In genomic region chr5:4534512-4534911, GRCm38 (mm10) we compare ENCODE assay signal across 24 mouse cellular contexts.
DNase-seq lines count a peak whose midpoint lies in the region; ATAC-seq and TF ChIP-seq lines count a peak whose summit lies in the region.
"Had no signal": no experiment of that assay in that cellular context is flagged by ENCODE, and none has a peak within 500 bp of the region (broad histone marks: within the 10 kb centered on the region; RNA-seq: fewer than 3 reads in every experiment).

No protein-coding gene starts in this region.

- H3K4me1 ChIP-seq in embryonic facial prominence, embryonic 12.5 days, result peaks cover 17% of the 10 kb centered on the region; the same call in 1 of the 2 replicates
- peaks cover 55% of the 10 kb centered on the region for H3K4me1 ChIP-seq in limb, embryonic 10.5 days
- H3K4me1 ChIP-seq in midbrain, postnatal 0 days (ENCODE audit: insufficient read depth, low read length), result no peaks in the 10 kb centered on the region; the same call in 1 of the 2 replicates
- H3K4me1 ChIP-seq: hindbrain, embryonic 15.5 days had no signal

- no peaks in the 10 kb centered on the region for H3K27me3 ChIP-seq in embryonic facial prominence, embryonic 12.5 days
- no peaks in the 10 kb centered on the region for H3K27me3 ChIP-seq in limb, embryonic 10.5 days (ENCODE audit: low read depth, poor library complexity, severe bottlenecking)
- no peaks in the 10 kb centered on the region for H3K27me3 ChIP-seq in midbrain, postnatal 0 days (ENCODE audit: insufficient read depth, low read length)
- H3K27me3 ChIP-seq: embryonic facial prominence, embryonic 13.5 days; forebrain, embryonic 12.5 days; forebrain, embryonic 15.5 days; hindbrain, embryonic 12.5 days; hindbrain, embryonic 15.5 days; intestine, embryonic 15.5 days; Patski had no signal

- WGBS in embryonic facial prominence, embryonic 12.5 days, result 43% methylated on average over 2 of the region's 2 CpGs
- WGBS in limb, embryonic 10.5 days, result 38% methylated on average over 2 of the region's 2 CpGs
- WGBS in midbrain, postnatal 0 days, result 89% methylated on average over 2 of the region's 2 CpGs

- H3K36me3 ChIP-seq in embryonic facial prominence, embryonic 12.5 days, result no peaks in the 10 kb centered on the region
- H3K36me3 ChIP-seq in limb, embryonic 10.5 days, result no peaks in the 10 kb centered on the region
- H3K36me3 ChIP-seq in midbrain, postnatal 0 days (ENCODE audit: insufficient read depth, low read length), result no peaks in the 10 kb centered on the region
- H3K36me3 ChIP-seq: embryonic facial prominence, embryonic 13.5 days; forebrain, embryonic 12.5 days; forebrain, embryonic 15.5 days; hindbrain, embryonic 12.5 days; hindbrain, embryonic 15.5 days; intestine, embryonic 15.5 days had no signal

- H3K4me3 ChIP-seq in embryonic facial prominence, embryonic 12.5 days, result no peak overlapping the region
- H3K4me3 ChIP-seq in limb, embryonic 10.5 days, result no peak overlapping the region
- H3K4me3 ChIP-seq in midbrain, postnatal 0 days (ENCODE audit: low read depth, low read length), result no peak overlapping the region
- H3K4me3 ChIP-seq: embryonic facial prominence, embryonic 13.5 days; erythroblast, embryonic 14.5 days; forebrain, embryonic 12.5 days; forebrain, embryonic 15.5 days; hindbrain, embryonic 12.5 days; hindbrain, embryonic 15.5 days; intestine, embryonic 15.5 days had no signal

- TF ChIP-seq CTCF in midbrain, postnatal 0 days (IDR thresholded peaks at IDR 0.05), result no peak

- H3K9ac ChIP-seq in embryonic facial prominence, embryonic 12.5 days, result no peak overlapping the region
- H3K9ac ChIP-seq in midbrain, postnatal 0 days (replicated peaks; ENCODE audit: low read length, poor library complexity, severe bottlenecking), result no peak overlapping the region
- H3K9ac ChIP-seq: embryonic facial prominence, embryonic 13.5 days; forebrain, embryonic 12.5 days; forebrain, embryonic 15.5 days; hindbrain, embryonic 12.5 days; hindbrain, embryonic 15.5 days; intestine, embryonic 15.5 days had no signal

- DNase-seq in embryo, embryonic 10 days (ENCODE audit: low spot score), result peak; percentile 51
- DNase-seq in embryo, embryonic 9.5 days (ENCODE audit: extremely low spot score), result no peak
- peak; percentile 65 for DNase-seq in limb, embryonic 10.5 days (ENCODE audit: low spot score)
- no peak for DNase-seq in ovary, postnatal 36 days (ENCODE audit: low spot score)
- DNase-seq in midbrain, postnatal 0 days (ENCODE audit: low spot score), result no peak
- no peak for DNase-seq in lung, postnatal 10 days
- DNase-seq: adrenal gland, postnatal 10 days; adrenal gland, postnatal 36 days; cerebellum, adult 18-20 months; cerebellum, adult 9-10 months; cerebellum, postnatal 14 days; gastrocnemius, postnatal 10 days; heart, adult 11 months had no signal

- no peak overlapping the region for H3K4me2 ChIP-seq in embryonic facial prominence, embryonic 12.5 days (replicated peaks)
- no peak overlapping the region for H3K4me2 ChIP-seq in midbrain, postnatal 0 days (ENCODE audit: low read depth, low read length, poor library complexity, severe bottlenecking)
- H3K4me2 ChIP-seq: embryonic facial prominence, embryonic 13.5 days; forebrain, embryonic 12.5 days; forebrain, embryonic 15.5 days; heart, embryonic 11.5 days; hindbrain, embryonic 12.5 days; hindbrain, embryonic 15.5 days; intestine, embryonic 15.5 days had no signal

- no peak overlapping the region for H3K27ac ChIP-seq in embryonic facial prominence, embryonic 12.5 days
- H3K27ac ChIP-seq in limb, embryonic 10.5 days, result peak overlapping the region; percentile 88
- H3K27ac ChIP-seq in midbrain, postnatal 0 days (ENCODE audit: low read depth, low read length), result no peak overlapping the region
- H3K27ac ChIP-seq: embryonic facial prominence, embryonic 13.5 days; forebrain, embryonic 12.5 days; forebrain, embryonic 15.5 days; hindbrain, embryonic 12.5 days; hindbrain, embryonic 15.5 days; intestine, embryonic 15.5 days had no signal

- peak; percentile 58; the same call in 1 of the 2 replicates for ATAC-seq in embryonic facial prominence, embryonic 12.5 days (ENCODE audit: insufficient number of reproducible peaks, insufficient read depth, low FRiP score, low TSS enrichment)
- ATAC-seq in midbrain, postnatal 0 days (ENCODE audit: low FRiP score), result no peak
- no peak for ATAC-seq in megakaryocyte progenitor cell, adult 5-6 weeks (replicated peaks; ENCODE audit: poor library complexity)
- ATAC-seq: forebrain, embryonic 15.5 days; intestine, embryonic 15.5 days; Patski had no signal

- H3K9me3 ChIP-seq in embryonic facial prominence, embryonic 12.5 days, result no peaks in the 10 kb centered on the region
- H3K9me3 ChIP-seq in limb, embryonic 10.5 days (replicated peaks), result no peaks in the 10 kb centered on the region
- no peaks in the 10 kb centered on the region for H3K9me3 ChIP-seq in midbrain, postnatal 0 days (ENCODE audit: low read length)
- H3K9me3 ChIP-seq: embryonic facial prominence, embryonic 13.5 days; forebrain, embryonic 12.5 days; forebrain, embryonic 15.5 days; hindbrain, embryonic 12.5 days; hindbrain, embryonic 15.5 days; intestine, embryonic 15.5 days had no signal

Comparison
In these comparisons a context has a peak if more than half of its experiments do, and no peak if none do; other contexts are left out.
1. DNase-seq: peak in embryo, embryonic 10 days (single experiment) and limb, embryonic 10.5 days (single experiment); none in embryo, embryonic 9.5 days (single experiment), ovary, postnatal 36 days (single experiment), midbrain, postnatal 0 days (single experiment) and lung, postnatal 10 days (single experiment).